Mouse (Mus musculus) kidney, adult 2 months (tissue): ENCODE measurements around the gene Dand5.

Experiments used
- CTCF ChIP-seq: fragments of 200-500 bp; conservative IDR thresholded peaks from 2 replicates; pipeline ENCODE4 v1.5.1; 2011; ENCODE audit warnings: low read depth, mild to moderate bottlenecking, control low read depth, low read length, moderate library complexity, mixed read lengths; ENCODE audit not compliant: insufficient read depth, insufficient read length
- POLR2A ChIP-seq: fragments of 200-500 bp; IDR thresholded peaks from one replicate; pipeline ENCODE4 v1.6.1; 2011; ENCODE audit warnings: low read depth, low read length, control low read depth

DNA sequence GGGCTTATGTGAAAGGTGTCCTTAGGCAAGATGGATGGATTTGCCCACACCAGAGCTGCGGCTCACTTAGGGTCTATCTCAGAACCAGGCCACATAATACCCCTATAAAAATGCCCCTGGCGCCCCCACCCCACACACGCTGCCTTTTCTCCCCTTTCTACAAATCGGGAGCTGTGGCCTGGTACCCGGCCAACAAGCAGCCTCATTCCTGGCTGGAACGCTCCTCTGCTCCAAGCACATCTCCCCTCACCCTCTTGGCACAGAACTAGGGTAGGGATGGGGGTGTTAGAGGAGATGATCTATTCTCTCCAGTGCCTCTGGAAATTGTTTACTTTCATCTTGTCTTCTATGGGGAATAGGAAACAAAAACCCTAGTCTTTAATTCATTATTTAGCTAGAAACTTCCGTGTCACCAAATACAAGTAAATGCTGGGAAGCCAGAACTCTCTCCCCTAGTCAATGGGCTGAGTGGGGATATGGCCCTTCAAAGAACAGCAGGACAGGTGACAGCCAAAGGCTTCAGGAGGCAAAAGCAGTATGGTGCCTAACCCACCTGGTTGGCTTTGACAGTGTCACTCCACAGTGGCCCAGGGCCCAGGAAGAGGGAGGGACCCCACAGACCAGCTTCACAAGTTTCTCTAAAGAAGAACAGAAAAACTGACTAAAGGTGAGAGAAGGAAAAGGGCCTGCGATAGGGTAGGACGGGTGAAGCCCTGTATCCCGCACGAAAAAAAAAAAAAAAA is 43.8 kb downstream of the Dand5 start:
- TF ChIP-seq POLR2A (no peak), CTCF (no peak)
